Mouse (Mus musculus) intestine, postnatal 0 days (tissue): ENCODE results near the gene Rlbp1. TPM values are rescaled to one million over a fixed set of nuclear protein-coding genes. Genes with fewer than 3 reads are reported as not detected.

Source experiments
- ATAC-seq: fragments of 200-750 bp; cut with Nextera tagmentation; 2 replicates; pipeline ENCODE4 v1.8.0; 2017; ENCODE audit warnings: mild to moderate bottlenecking, moderate TSS enrichment, moderate library complexity
- H3K27ac ChIP-seq: fragments of 300-500 bp; sonication (generic); 2 replicates; pipeline ENCODE4 v1.5.1; 2014; ENCODE audit warnings: mild to moderate bottlenecking, low read depth, low read length, moderate library complexity
- H3K27me3 ChIP-seq: fragments of 300-500 bp; sonication (generic); replicated peaks from 2 replicates; pipeline ENCODE4 v1.6.1; 2014; ENCODE audit warnings: low read length, mixed read lengths; ENCODE audit not compliant: control insufficient read depth, insufficient read depth
- H3K36me3 ChIP-seq: fragments of 300-500 bp; sonication (generic); 2 replicates; pipeline ENCODE4 v1.6.1; 2014; ENCODE audit warnings: mild to moderate bottlenecking, moderate library complexity; ENCODE audit not compliant: control insufficient read depth, insufficient read depth
- H3K4me1 ChIP-seq: fragments of 300-500 bp; sonication (generic); replicated peaks from 2 replicates; pipeline ENCODE4 v1.6.1; 2014; ENCODE audit warnings: antibody characterized with exemption, low read length, mixed read lengths; ENCODE audit not compliant: control insufficient read depth, insufficient read depth
- H3K4me2 ChIP-seq: fragments of 300-500 bp; sonication (generic); replicated peaks from 2 replicates; pipeline ENCODE4 v1.6.1; 2014; ENCODE audit warnings: low read depth, mild to moderate bottlenecking, moderate library complexity
- H3K4me3 ChIP-seq: fragments of 300-500 bp; sonication (generic); 2 replicates; pipeline ENCODE4 v1.5.1; 2014; ENCODE audit warnings: low read depth, low read length
- H3K9ac ChIP-seq: fragments of 300-500 bp; sonication (generic); 2 replicates; pipeline ENCODE4 v1.6.1; 2014; ENCODE audit warnings: mild to moderate bottlenecking, low read depth, low read length
- H3K9me3 ChIP-seq: fragments of 300-500 bp; sonication (generic); 2 replicates; pipeline ENCODE4 v1.6.1; 2016; ENCODE audit warnings: mixed run types; ENCODE audit not compliant: control insufficient read depth
- CTCF ChIP-seq: sonication (generic); IDR thresholded peaks from 2 replicates; pipeline ENCODE4 v1.5.1; 2016; ENCODE audit warnings: low read depth, mild to moderate bottlenecking, control low read depth, antibody characterized with exemption, moderate library complexity
- WGBS: fragments of 180-500 bp; shearing (Covaris S2); extraction: QIAGEN DNeasy Blood & Tissue Kit; methylation state at CpG from one replicate; pipeline ENCODE4 v1.1.7; 2014; 5-methylcytosine and 5-hydroxymethylcytosine counted together
- polyA plus RNA-seq: library from polyadenylated mRNA; unstranded; fragments of >200 nt; fragmentation: Nextera tagmentation; extraction: Ambion mirVana; gene quantifications from 2 replicates; pipeline ENCODE4 v1.2.1, GENCODE M21; 2015

Gene Rlbp1
- polyA plus RNA-seq, 1 experiment from 2014 or later = 0.20 TPM

DNA sequence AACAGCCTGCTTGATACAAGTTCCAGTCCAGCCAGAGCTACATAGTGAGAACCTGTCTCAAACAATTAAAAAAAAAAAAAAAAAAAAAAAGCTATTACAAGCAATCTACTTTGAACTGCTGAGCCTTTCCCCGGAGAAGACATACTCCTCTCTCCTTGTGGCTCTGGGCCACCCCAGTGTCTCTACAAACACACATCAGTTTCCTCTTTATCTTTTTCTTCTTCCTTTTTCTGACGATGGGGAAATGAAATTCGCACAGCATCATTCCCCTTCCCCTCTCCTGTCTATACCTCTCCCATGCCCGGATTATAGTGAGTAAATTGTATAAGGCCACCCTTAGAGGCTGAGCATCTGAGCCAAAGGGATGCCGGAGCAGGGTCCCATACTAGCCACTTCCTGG lies 18.2 kb downstream of the Rlbp1 start:
- 79% methylated on average over 5 of the region's 5 CpGs for WGBS
- H3K4me3 ChIP-seq = no peak overlapping the region
- no peaks in the 10 kb centered on the region for H3K4me1 ChIP-seq
- no peak overlapping the region for H3K27ac ChIP-seq
- no peak overlapping the region for H3K4me2 ChIP-seq
- 0 out of 2 replicates have a peak, but pooled peaks cover 5% of the 10 kb centered on the region for H3K27me3 ChIP-seq
- H3K9ac ChIP-seq = no peak overlapping the region
- peaks cover 9% of the 10 kb centered on the region; the same call in 1 of the 2 replicates for H3K36me3 ChIP-seq
- no peaks in the 10 kb centered on the region for H3K9me3 ChIP-seq
- TF ChIP-seq CTCF = no peak
- ATAC-seq = no peak

DNA sequence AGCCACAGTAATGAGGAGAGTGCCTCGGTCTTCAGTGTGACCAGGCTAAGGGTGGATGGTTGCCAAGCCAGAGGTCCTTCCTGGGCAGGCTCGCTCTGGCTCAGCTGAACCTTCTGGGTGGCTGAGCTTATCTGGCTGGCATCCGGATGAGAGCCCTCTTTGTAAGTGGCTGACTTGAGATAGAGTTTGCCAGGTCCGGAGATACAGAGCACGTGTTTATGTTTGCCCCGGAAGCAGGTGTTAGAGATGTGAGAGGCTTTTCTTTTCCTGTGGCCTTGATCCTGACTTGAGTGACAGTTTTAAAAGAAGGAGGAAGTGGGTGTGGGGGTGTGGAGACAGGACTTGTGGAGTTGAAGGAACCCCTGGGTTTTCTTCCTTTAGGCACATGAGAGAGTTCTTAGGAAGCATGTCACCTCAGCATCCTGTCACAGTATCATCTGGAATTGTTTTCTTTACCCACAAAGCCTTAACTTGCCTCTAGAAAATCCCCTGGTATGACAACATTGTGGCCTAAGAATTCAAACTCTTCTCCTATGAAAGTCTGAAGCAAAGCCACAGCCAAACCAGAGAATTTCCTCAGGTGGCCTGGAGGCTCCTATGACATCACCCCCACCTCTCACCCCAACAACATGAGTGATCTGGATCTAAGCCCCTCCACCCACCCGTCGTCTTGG lies 23.3 kb downstream of the Rlbp1 start:
- no peak overlapping the region for H3K4me3 ChIP-seq
- no peaks in the 10 kb centered on the region for H3K9me3 ChIP-seq
- no peak overlapping the region for H3K9ac ChIP-seq
- H3K27me3 ChIP-seq = no peaks in the 10 kb centered on the region
- 58% methylated on average over 8 of the region's 8 CpGs for WGBS
- no peak overlapping the region for H3K27ac ChIP-seq
- peaks cover 49% of the 10 kb centered on the region for H3K36me3 ChIP-seq
- H3K4me2 ChIP-seq = no peak overlapping the region
- no peak for TF ChIP-seq CTCF
- no peak for ATAC-seq
- no peaks in the 10 kb centered on the region for H3K4me1 ChIP-seq

GRCm38 (mm10) chr7:79362830-79363229 lies 24.0 kb downstream of the Rlbp1 start:
- H3K4me2 ChIP-seq = no peak overlapping the region
- no peak for TF ChIP-seq CTCF
- H3K27me3 ChIP-seq = no peaks in the 10 kb centered on the region
- no peak overlapping the region for H3K4me3 ChIP-seq
- H3K4me1 ChIP-seq = no peaks in the 10 kb centered on the region
- WGBS = 91% methylated on average over 7 of the region's 7 CpGs
- no peak overlapping the region for H3K27ac ChIP-seq
- H3K36me3 ChIP-seq = peaks cover 54% of the 10 kb centered on the region
- ATAC-seq = no peak
- no peak overlapping the region for H3K9ac ChIP-seq
- H3K9me3 ChIP-seq = no peaks in the 10 kb centered on the region

DNA sequence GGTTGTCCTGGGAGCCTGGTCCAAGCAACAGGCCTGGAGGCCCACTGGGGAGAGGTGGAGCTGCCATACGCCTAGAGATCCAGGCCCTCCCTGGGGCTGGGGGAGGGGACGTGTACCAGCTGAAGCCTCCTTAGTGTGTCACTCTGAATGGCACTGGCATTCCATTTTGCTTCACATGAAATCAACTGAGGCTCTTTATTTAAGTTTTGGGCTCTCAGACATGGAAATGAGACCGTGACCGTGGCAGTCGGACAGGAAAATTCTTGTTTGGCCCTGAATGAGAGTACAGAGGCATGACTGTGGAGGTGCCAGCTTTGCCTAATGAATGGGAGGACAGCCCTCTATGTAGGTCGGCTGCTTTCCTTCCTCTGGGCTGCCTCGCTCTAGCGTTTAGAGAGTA lies 24.6 kb downstream of the Rlbp1 start:
- Histone ChIP-seq H3K4me3 (no peak overlapping the region), H3K9ac (no peak overlapping the region), H3K36me3 (peaks cover 59% of the 10 kb centered on the region), H3K4me1 (no peaks in the 10 kb centered on the region), H3K27me3 (no peaks in the 10 kb centered on the region), H3K4me2 (no peak overlapping the region), H3K9me3 (no peaks in the 10 kb centered on the region), H3K27ac (no peak overlapping the region)
- WGBS = 84% methylated on average over 8 of the region's 8 CpGs
- no peak for TF ChIP-seq CTCF
- ATAC-seq = no peak

DNA sequence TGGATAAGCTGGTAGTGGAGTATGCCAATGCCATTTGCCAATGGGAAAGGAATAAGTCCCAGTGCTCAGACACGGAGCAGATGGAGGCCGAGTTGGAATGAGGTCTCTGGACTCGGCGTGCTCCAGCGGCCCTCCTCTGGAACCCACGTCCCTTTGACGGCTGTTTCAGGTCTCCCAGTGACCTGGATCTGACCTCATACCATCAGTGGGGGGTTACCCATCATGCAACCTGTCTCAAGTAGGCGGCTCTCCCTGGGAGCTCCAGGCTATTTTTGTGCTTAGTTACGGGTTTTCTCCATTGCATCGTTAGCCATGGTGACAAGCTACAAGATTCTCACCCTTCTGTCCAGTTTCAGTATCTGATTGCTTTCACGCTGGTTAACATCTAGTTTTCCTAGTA lies 26.8 kb downstream of the Rlbp1 start:
- Histone ChIP-seq H3K9me3 (no peaks in the 10 kb centered on the region), H3K4me2 (no peak overlapping the region), H3K4me1 (no peaks in the 10 kb centered on the region), H3K27me3 (no peaks in the 10 kb centered on the region), H3K27ac (no peak overlapping the region), H3K36me3 (peaks cover 69% of the 10 kb centered on the region), H3K9ac (no peak overlapping the region), H3K4me3 (no peak overlapping the region)
- TF ChIP-seq CTCF = no peak
- no peak for ATAC-seq
- 83% methylated on average over 11 of the region's 11 CpGs for WGBS

DNA sequence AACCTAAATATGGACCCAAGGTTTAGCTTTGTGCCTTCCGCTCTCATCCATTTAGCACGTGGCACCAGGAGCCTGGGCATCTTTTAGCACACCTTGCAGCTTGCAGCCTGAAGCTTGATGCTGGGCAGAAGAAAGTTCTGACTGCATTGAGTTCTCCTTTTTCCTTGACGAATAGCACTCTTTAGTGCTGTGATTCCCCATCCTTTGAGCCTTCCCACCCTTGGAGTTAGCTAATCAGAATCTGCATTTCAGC lies 27.7 kb downstream of the Rlbp1 start:
- no peak overlapping the region for H3K4me2 ChIP-seq
- no peaks in the 10 kb centered on the region for H3K4me1 ChIP-seq
- H3K4me3 ChIP-seq = no peak overlapping the region
- 85% methylated on average over 3 of the region's 3 CpGs for WGBS
- no peaks in the 10 kb centered on the region for H3K9me3 ChIP-seq
- no peak overlapping the region for H3K27ac ChIP-seq
- peaks cover 76% of the 10 kb centered on the region for H3K36me3 ChIP-seq
- no peak for TF ChIP-seq CTCF
- H3K27me3 ChIP-seq = no peaks in the 10 kb centered on the region
- H3K9ac ChIP-seq = no peak overlapping the region
- ATAC-seq = no peak
